Mouse (Mus musculus): ENCODE results near the gene Cenpn. TPM values are rescaled to one million over a fixed set of nuclear protein-coding genes. Genes with fewer than 3 reads are reported as not detected.

Cenpn gene
- polyA plus RNA-seq, 1 experiment = 22.0 TPM

DNA sequence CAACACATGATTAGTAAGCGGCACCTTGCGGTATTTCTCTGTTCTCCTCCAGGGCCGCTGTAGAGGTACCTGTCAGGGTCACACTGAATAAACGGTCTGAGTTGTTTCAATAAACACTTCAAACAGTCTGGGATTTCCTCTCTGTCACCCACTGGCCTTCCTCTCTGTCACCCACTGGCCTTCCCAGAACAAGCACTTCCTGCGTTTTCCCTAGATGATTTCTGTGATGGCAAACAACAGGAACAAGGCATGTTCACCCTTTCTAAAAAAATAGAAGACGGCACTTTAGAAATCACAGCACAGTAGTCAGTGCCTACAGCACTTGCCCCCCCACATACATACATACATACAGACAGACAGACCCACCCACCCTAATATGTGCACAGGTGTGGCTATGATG is 26.0 kb upstream of the Cenpn start:
- H3K79me2 ChIP-seq (ENCODE audit: control insufficient read depth, insufficient read depth) = peaks cover 15% of the 10 kb centered on the region
- no peaks in the 10 kb centered on the region for H3K79me3 ChIP-seq (ENCODE audit: low read depth)
- TF ChIP-seq MYOD1 (IDR thresholded peaks at IDR 0.05; ENCODE audit: control insufficient read depth, insufficient read length, low read depth) = no peak
- no peak for TF ChIP-seq CTCF (IDR thresholded peaks at IDR 0.05; ENCODE audit: control insufficient read depth, insufficient read depth, insufficient read length)
- no peak for TF ChIP-seq CEBPB (IDR thresholded peaks at IDR 0.05; ENCODE audit: low read depth)
- TF ChIP-seq FOSL1 (IDR thresholded peaks at IDR 0.05; ENCODE audit: insufficient read depth, low read length, poor library complexity, severe bottlenecking) = no peak
- no peak for TF ChIP-seq MAX (IDR thresholded peaks at IDR 0.05)
- no peak for TF ChIP-seq MYOG (IDR thresholded peaks at IDR 0.05; ENCODE audit: control insufficient read depth, extremely low read depth, insufficient read length)
- no peak for TF ChIP-seq USF1 (IDR thresholded peaks at IDR 0.05; ENCODE audit: low read depth)
- H3K27me3 ChIP-seq (ENCODE audit: control insufficient read depth, insufficient read depth, insufficient read length) = no peaks in the 10 kb centered on the region
- no peak overlapping the region for H3K4me3 ChIP-seq (ENCODE audit: insufficient read depth, poor library complexity, severe bottlenecking)
- peaks cover 13% of the 10 kb centered on the region for H3K36me3 ChIP-seq (ENCODE audit: control insufficient read depth, insufficient read depth)
- no peak overlapping the region for H3ac ChIP-seq (ENCODE audit: control insufficient read depth, insufficient read length, low read depth)

- H3K79me2 ChIP-seq (ENCODE audit: control insufficient read depth, insufficient read depth) = peaks cover 13% of the 10 kb centered on the region
- H3K36me3 ChIP-seq (ENCODE audit: control insufficient read depth, insufficient read depth) = no peaks in the 10 kb centered on the region
- no peak overlapping the region for H3K4me3 ChIP-seq (ENCODE audit: insufficient read depth, poor library complexity, severe bottlenecking)
- H3ac ChIP-seq (ENCODE audit: control insufficient read depth, insufficient read length, low read depth) = no peak overlapping the region
- TF ChIP-seq CTCF (IDR thresholded peaks at IDR 0.05; ENCODE audit: control insufficient read depth, insufficient read depth, insufficient read length) = no peak
- TF ChIP-seq MYOD1 (IDR thresholded peaks at IDR 0.05; ENCODE audit: control insufficient read depth, insufficient read length, low read depth) = no peak
- TF ChIP-seq MAX (IDR thresholded peaks at IDR 0.05) = no peak
- TF ChIP-seq CEBPB (IDR thresholded peaks at IDR 0.05; ENCODE audit: low read depth) = no peak
- no peak for TF ChIP-seq FOSL1 (IDR thresholded peaks at IDR 0.05; ENCODE audit: insufficient read depth, low read length, poor library complexity, severe bottlenecking)
- TF ChIP-seq USF1 (IDR thresholded peaks at IDR 0.05; ENCODE audit: low read depth) = no peak
- TF ChIP-seq MYOG (IDR thresholded peaks at IDR 0.05; ENCODE audit: control insufficient read depth, extremely low read depth, insufficient read length) = no peak
- no peaks in the 10 kb centered on the region for H3K27me3 ChIP-seq (ENCODE audit: control insufficient read depth, insufficient read depth, insufficient read length)
- no peaks in the 10 kb centered on the region for H3K79me3 ChIP-seq (ENCODE audit: low read depth)
Observed at GRCm38 (mm10) chr8:116904736-116905135, 16.8 kb upstream of the Cenpn start.

GRCm38 (mm10) chr8:116905252-116905651 is 16.3 kb upstream of the Cenpn start:
- Histone ChIP-seq H3K36me3 (ENCODE audit: control insufficient read depth, insufficient read depth) (no peaks in the 10 kb centered on the region), H3K4me3 (ENCODE audit: insufficient read depth, poor library complexity, severe bottlenecking) (no peak overlapping the region), H3ac (ENCODE audit: control insufficient read depth, insufficient read length, low read depth) (no peak overlapping the region), H3K27me3 (ENCODE audit: control insufficient read depth, insufficient read depth, insufficient read length) (no peaks in the 10 kb centered on the region), H3K79me3 (ENCODE audit: low read depth) (no peaks in the 10 kb centered on the region), H3K79me2 (ENCODE audit: control insufficient read depth, insufficient read depth) (peaks cover 13% of the 10 kb centered on the region)
- TF ChIP-seq MAX (IDR thresholded peaks at IDR 0.05) (no peak), FOSL1 (IDR thresholded peaks at IDR 0.05; ENCODE audit: insufficient read depth, low read length, poor library complexity, severe bottlenecking) (no peak), MYOG (IDR thresholded peaks at IDR 0.05; ENCODE audit: control insufficient read depth, extremely low read depth, insufficient read length) (no peak), CTCF (IDR thresholded peaks at IDR 0.05; ENCODE audit: control insufficient read depth, insufficient read depth, insufficient read length) (no peak), USF1 (IDR thresholded peaks at IDR 0.05; ENCODE audit: low read depth) (no peak), MYOD1 (IDR thresholded peaks at IDR 0.05; ENCODE audit: control insufficient read depth, insufficient read length, low read depth) (no peak), CEBPB (IDR thresholded peaks at IDR 0.05; ENCODE audit: low read depth) (no peak)

- Histone ChIP-seq H3K79me3 (ENCODE audit: low read depth) (no peaks in the 10 kb centered on the region), H3K27me3 (ENCODE audit: control insufficient read depth, insufficient read depth, insufficient read length) (no peaks in the 10 kb centered on the region), H3K79me2 (ENCODE audit: control insufficient read depth, insufficient read depth) (peaks cover 13% of the 10 kb centered on the region), H3K36me3 (ENCODE audit: control insufficient read depth, insufficient read depth) (peaks cover 2% of the 10 kb centered on the region), H3ac (ENCODE audit: control insufficient read depth, insufficient read length, low read depth) (no peak overlapping the region), H3K4me3 (ENCODE audit: insufficient read depth, poor library complexity, severe bottlenecking) (no peak overlapping the region)
- no peak for TF ChIP-seq CTCF (IDR thresholded peaks at IDR 0.05; ENCODE audit: control insufficient read depth, insufficient read depth, insufficient read length)
Observed at GRCm38 (mm10) chr8:116905836-116906235, 15.7 kb upstream of the Cenpn start.

DNA sequence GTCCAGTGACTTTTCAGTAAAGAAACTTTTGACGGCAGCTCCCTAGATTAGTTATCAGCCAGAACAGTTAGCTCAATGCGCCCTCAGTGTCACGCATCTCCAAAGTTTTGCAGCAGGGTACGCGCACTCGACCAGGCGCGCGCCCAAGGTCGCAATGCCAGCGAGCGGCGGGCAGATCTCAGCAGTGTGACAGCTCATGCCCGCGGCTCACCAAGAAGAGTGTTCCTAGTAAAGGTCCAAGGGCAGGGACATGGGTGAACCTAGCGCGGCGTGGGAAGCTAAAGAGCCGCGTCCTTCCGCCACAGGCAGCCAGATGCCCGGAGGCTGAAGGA is 559 bp upstream of the Cenpn start:
- Histone ChIP-seq H3K36me3 (ENCODE audit: control insufficient read depth, insufficient read depth) (peaks cover 9% of the 10 kb centered on the region), H3ac (ENCODE audit: control insufficient read depth, insufficient read length, low read depth) (peak overlapping the region; percentile 97), H3K79me2 (ENCODE audit: control insufficient read depth, insufficient read depth) (peaks cover 27% of the 10 kb centered on the region), H3K4me3 (ENCODE audit: insufficient read depth, poor library complexity, severe bottlenecking) (peak overlapping the region; percentile 51), H3K27me3 (ENCODE audit: control insufficient read depth, insufficient read depth, insufficient read length) (no peaks in the 10 kb centered on the region), H3K79me3 (ENCODE audit: low read depth) (peaks cover 5% of the 10 kb centered on the region)
- TF ChIP-seq FOSL1 (IDR thresholded peaks at IDR 0.05; ENCODE audit: insufficient read depth, low read length, poor library complexity, severe bottlenecking) (no peak), MYOG (IDR thresholded peaks at IDR 0.05; ENCODE audit: control insufficient read depth, extremely low read depth, insufficient read length) (no peak), CEBPB (IDR thresholded peaks at IDR 0.05; ENCODE audit: low read depth) (no peak), USF1 (IDR thresholded peaks at IDR 0.05; ENCODE audit: low read depth) (no peak), MAX (IDR thresholded peaks at IDR 0.05) (no peak), MYOD1 (IDR thresholded peaks at IDR 0.05; ENCODE audit: control insufficient read depth, insufficient read length, low read depth) (no peak), CTCF (IDR thresholded peaks at IDR 0.05; ENCODE audit: control insufficient read depth, insufficient read depth, insufficient read length) (no peak)

DNA sequence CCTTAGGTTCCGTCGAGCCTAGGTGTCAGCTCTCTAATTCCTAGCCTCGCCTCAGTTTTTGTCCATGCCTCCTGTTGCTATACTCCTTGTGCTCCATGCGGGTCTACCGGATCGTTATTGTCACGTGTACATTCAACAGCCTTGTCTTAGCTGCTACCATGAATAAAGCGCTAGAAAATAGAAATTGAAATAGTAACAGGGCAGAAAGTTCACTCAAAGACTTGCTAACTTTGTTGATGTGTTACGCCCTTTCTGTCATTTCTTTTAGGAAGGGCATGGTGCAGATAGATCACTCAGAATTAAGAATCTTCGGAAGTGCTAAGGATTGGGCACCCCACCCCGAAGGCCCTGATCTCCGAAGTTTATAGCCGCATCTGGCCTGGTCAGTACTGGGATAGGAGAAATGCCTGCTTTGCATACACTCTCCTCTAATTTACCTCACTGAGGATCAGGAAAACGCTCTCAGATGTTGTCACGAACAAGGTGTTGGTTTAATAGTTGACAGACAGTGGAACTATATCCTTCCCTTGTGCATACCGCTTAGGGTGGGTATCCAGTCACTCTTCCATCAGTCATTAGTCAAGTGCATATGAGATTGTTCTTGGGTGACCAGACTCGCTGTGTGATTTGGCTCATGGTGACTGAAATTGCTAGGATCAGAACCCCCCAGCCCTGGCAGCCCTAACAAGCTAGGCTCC is 679 bp downstream of the Cenpn start:
- Histone ChIP-seq H3K4me3 (ENCODE audit: insufficient read depth, poor library complexity, severe bottlenecking) (peak overlapping the region; percentile 51), H3K79me2 (ENCODE audit: control insufficient read depth, insufficient read depth) (peaks cover 27% of the 10 kb centered on the region), H3K27me3 (ENCODE audit: control insufficient read depth, insufficient read depth, insufficient read length) (no peaks in the 10 kb centered on the region), H3ac (ENCODE audit: control insufficient read depth, insufficient read length, low read depth) (peak overlapping the region; percentile 97), H3K36me3 (ENCODE audit: control insufficient read depth, insufficient read depth) (peaks cover 12% of the 10 kb centered on the region), H3K79me3 (ENCODE audit: low read depth) (peaks cover 5% of the 10 kb centered on the region)
- TF ChIP-seq MAX (IDR thresholded peaks at IDR 0.05) (no peak), USF1 (IDR thresholded peaks at IDR 0.05; ENCODE audit: low read depth) (peak; percentile 11)
